Comparison of ENCODE assay signal across 8 mouse cellular contexts in genomic region chr11:119909436-119909835, GRCm38 (mm10). TPM values are rescaled to one million over a fixed set of nuclear protein-coding genes. Genes with fewer than 3 reads are reported as not detected.
A peak's percentile ranks its signal among the peaks of the same experiment; 100 is the strongest.
DNase-seq lines count a peak whose midpoint lies in the region; TF ChIP-seq lines count a peak whose summit lies in the region.
"Had no signal": no experiment of that assay in that cellular context is flagged by ENCODE, and none has a peak within 500 bp of the region (broad histone marks: within the 10 kb centered on the region; RNA-seq: fewer than 3 reads in every experiment).

No protein-coding gene starts in this region.

- in situ Hi-C loops in CH12.LX (cut with MboI; ENCODE audit: low pct_ligation_motif_present, low pct_unique_long_range_greater_than_20kb, low sequenced_read_pairs), result no loop called here

- no peaks in the 10 kb centered on the region for H3K36me3 ChIP-seq in CH12.LX (replicated peaks in 1 of 2; ENCODE audit: control insufficient read depth in 1 of 2, insufficient read depth in 1 of 2, low read length in 1 of 2)
- H3K36me3 ChIP-seq in spleen, adult 2 months (ENCODE audit: control insufficient read depth, insufficient read depth, low read length), result no peaks in the 10 kb centered on the region

- DNase-seq in CH12.LX (ENCODE audit: extremely low read depth) (peak; percentile 60), WW6 (ENCODE audit: low read depth, low spot score) (peak; percentile 49)
- peak; percentile 60 for DNase-seq in embryo, embryonic 11.5 days (ENCODE audit: low read depth, low spot score)
- DNase-seq in heart, postnatal 25 days (ENCODE audit: low spot score), result peak; percentile 24
- DNase-seq in layer of hippocampus, postnatal 10 days (ENCODE audit: low spot score in 2 of 2), result peak; percentile 88 to 91
- DNase-seq in lung, postnatal 4 days, result peak; percentile 70 to 83
- peak in 1 of 2 experiments; percentile 64 for DNase-seq in spleen, adult 2 months (ENCODE audit: low read depth in 1 of 2, low spot score in 2 of 2)

- peaks cover 10 to 19% of the 10 kb centered on the region in 2 experiments for H3K4me1 ChIP-seq in CH12.LX (ENCODE audit: control insufficient read depth in 1 of 2, insufficient read depth in 2 of 2)
- peaks cover 10% of the 10 kb centered on the region; the same call in 1 of the 2 replicates for H3K4me1 ChIP-seq in spleen, adult 2 months (ENCODE audit: control insufficient read depth, insufficient read depth, insufficient read length)

- H3K9me3 ChIP-seq in CH12.LX (replicated peaks; ENCODE audit: low read length), result peaks cover 3% of the 10 kb centered on the region

- dilution Hi-C loops in CH12.LX (cut with MboI; ENCODE audit: extremely low pct_ligation_motif_present, extremely low pct_unique_long_range_greater_than_20kb, low sequenced_read_pairs), result no loop called here

- peaks cover 30% of the 10 kb centered on the region for H3K27me3 ChIP-seq in CH12.LX (replicated peaks)
- no peaks in the 10 kb centered on the region for H3K27me3 ChIP-seq in spleen, adult 2 months (ENCODE audit: control insufficient read depth, insufficient read depth, low read length)

- intact Hi-C loops in heart, postnatal 25 days (cut with DNase I), result loop anchor here (1.0 kb wide), 1 partner anchor 82 kb away; no protein-coding TSS in a partner anchor

- WGBS in spleen, adult 2 months, result 1% methylated on average over 5 of the region's 5 CpGs

- TF ChIP-seq CTCF in CH12.LX (conservative IDR thresholded peaks at IDR 0.05 in 1 of 2, IDR thresholded peaks at IDR 0.05 in 1 of 2; ENCODE audit: low read depth in 2 of 2, low read length in 2 of 2), result peak; percentile 95 to 98
- peak; percentile 92 for TF ChIP-seq CTCF in spleen, adult 2 months (IDR thresholded peaks at IDR 0.05; ENCODE audit: extremely low read depth, insufficient read depth, insufficient read length, insufficient replicate concordance)

- no peaks in the 10 kb centered on the region for H3K79me2 ChIP-seq in CH12.LX (replicated peaks; ENCODE audit: control insufficient read depth, extremely low read depth, insufficient read depth, poor library complexity, severe bottlenecking)

- H3K4me3 ChIP-seq in CH12.LX (replicated peaks in 1 of 3; ENCODE audit: low read depth in 2 of 3, low read length in 2 of 3, poor library complexity in 1 of 3), result no peak overlapping the region
- no peak overlapping the region for H3K4me3 ChIP-seq in spleen, adult 2 months (ENCODE audit: extremely low read depth, insufficient read depth, insufficient read length)

- no peak overlapping the region for H3K27ac ChIP-seq in CH12.LX (ENCODE audit: insufficient read depth, low read depth)
- no peak overlapping the region for H3K27ac ChIP-seq in spleen, adult 2 months (ENCODE audit: insufficient read depth, low read length)
- H3K27ac ChIP-seq: macrophage had no signal

- no peak overlapping the region for H3K4me2 ChIP-seq in CH12.LX (ENCODE audit: insufficient read depth, low read depth, poor library complexity, severe bottlenecking)

- TF ChIP-seq RAD21 in CH12.LX (IDR thresholded peaks at IDR 0.05; ENCODE audit: low read depth, low read length), result peak; percentile 94

- no peak overlapping the region for H3K9ac ChIP-seq in CH12.LX (ENCODE audit: insufficient read depth, low read depth)

- no peak for TF ChIP-seq EP300 in CH12.LX (IDR thresholded peaks at IDR 0.05; ENCODE audit: low read length)

- no peak for TF ChIP-seq POLR2A in CH12.LX (IDR thresholded peaks at IDR 0.05; ENCODE audit: low read depth, low read length)
- no peak for TF ChIP-seq POLR2A in spleen, adult 2 months (IDR thresholded peaks at IDR 0.05; ENCODE audit: low read depth, low read length)

TF ChIP-seq in CH12.LX, 34 proteins besides CTCF, POLR2A, EP300 and RAD21:
- TF ChIP-seq SMC3 (IDR thresholded peaks at IDR 0.05; ENCODE audit: low read depth, low read length) (peak; percentile 95), ZC3H11A (IDR thresholded peaks at IDR 0.05; ENCODE audit: low read depth, low read length) (peak; percentile 80), UBTF (IDR thresholded peaks at IDR 0.05; ENCODE audit: low read depth, low read length) (no peak), MAZ (IDR thresholded peaks at IDR 0.05; ENCODE audit: low read depth, low read length) (peak; percentile 95), MYC (IDR thresholded peaks at IDR 0.05; ENCODE audit: low read depth, low read length) (0 out of 2 replicates have a peak, but pooled peaks have one; percentile 2), MAFK (IDR thresholded peaks at IDR 0.05; ENCODE audit: insufficient replicate concordance, low read length) (peak; percentile 33; the same call in 1 of the 2 replicates), PAX5 (IDR thresholded peaks at IDR 0.05; ENCODE audit: low read length) (no peak), NELFE (IDR thresholded peaks at IDR 0.05; ENCODE audit: low read depth, low read length) (peak; percentile 46; the same call in 1 of the 2 replicates)

RNA-seq across cellular contexts. Expression of gene Chmp6, which starts 3.8 kb away (rescaled TPM):
- 59.7 and 67.2 TPM in 2 replicates for total RNA-seq in CH12.LX (2012; rRNA removed)
- total RNA-seq in CH12.LX (2014; rRNA removed), result 63.2 and 70.6 TPM in 2 replicates
- polyA plus RNA-seq in CH12.LX (2012; ENCODE audit: insufficient read length, low read depth), result 50.3 and 67.9 TPM in 2 replicates
- total RNA-seq in heart, postnatal 25 days (2021), result 10 to 100 TPM; 29.5 to 30.4 TPM
- total RNA-seq in layer of hippocampus, postnatal 10 days (2021), result 10 to 100 TPM; 43.0 to 44.5 TPM
- polyA plus RNA-seq in spleen, adult 2 months (2012; rRNA removed), result 31.2 and 36.6 TPM in 2 replicates

RNA-seq across cellular contexts. Expression of gene Baiap2, which starts 33.1 kb away (rescaled TPM):
- total RNA-seq in CH12.LX (2012; rRNA removed) (6.7 and 9.9 TPM in 2 replicates), CH12.LX (2014; rRNA removed) (3.2 and 3.4 TPM in 2 replicates)
- polyA plus RNA-seq in CH12.LX (2012; ENCODE audit: insufficient read length, low read depth), result 5.6 and 6.1 TPM in 2 replicates
- 1 to 10 TPM; 7.1 to 8.0 TPM for total RNA-seq in heart, postnatal 25 days (2021)
- total RNA-seq in layer of hippocampus, postnatal 10 days (2021), result 100 to 1,000 TPM in 1 of 2 experiments, 10 to 100 TPM in 1; 96.2 to 102 TPM
- polyA plus RNA-seq in spleen, adult 2 months (2012; rRNA removed), result 17.3 and 22.9 TPM in 2 replicates

Comparison
In these comparisons a context has a peak if more than half of its experiments do, and no peak if none do; other contexts are left out.
1. RNA of gene Baiap2, which starts 33.1 kb away (total RNA-seq): 96.2 to 102 TPM in layer of hippocampus, postnatal 10 days; 7.1 to 8.0 TPM in heart, postnatal 25 days and 3.2 to 9.9 TPM in CH12.LX; every median in the first group is over 4 times any median in the second.